Mouse (Mus musculus): ENCODE results near the gene Acsl1.

- TF ChIP-seq POLR2A (IDR thresholded peaks at IDR 0.05; ENCODE audit: borderline replicate concordance, low read depth, low read length) (no peak), CTCF (IDR thresholded peaks at IDR 0.05; ENCODE audit: low read depth, low read length) (no peak)
These were observed 98.1 kb downstream of the Acsl1 start for GRCm38 (mm10) chr8:46568942-46569341.

Data from bone marrow macrophage, adult 2 months (primary cell).